Mouse (Mus musculus): ENCODE data around the gene Spc24.

- TF ChIP-seq CTCF (IDR thresholded peaks at IDR 0.05; ENCODE audit: low read depth, low read length) (no peak), TAL1 (conservative IDR thresholded peaks at IDR 0.05; ENCODE audit: low read depth, low read length) (no peak), POLR2AphosphoS5 (IDR thresholded peaks at IDR 0.05; ENCODE audit: insufficient replicate concordance, low read depth, low read length) (no peak)
Measured at GRCm38 (mm10) chr9:21758576-21759529, 1.2 kb downstream of the Spc24 start.
